Mouse (Mus musculus): ENCODE data around the gene Hoxc8. TPM values are rescaled to one million over a fixed set of nuclear protein-coding genes. Genes with fewer than 3 reads are reported as not detected.
A peak's percentile ranks its signal among the peaks of the same experiment; 100 is the strongest.

Hoxc8 gene
- total RNA-seq, 1 experiment = 0.22 TPM

GRCm38 (mm10) chr15:103014166-103015008, 24.0 kb downstream of the Hoxc8 start:
- DNase-seq (ENCODE audit: low read depth, low spot score) = no peak
- in situ Hi-C loops (cut with MboI; ENCODE audit: low sequenced_read_pairs in 2 of 2, unreplicated experiment in 2 of 2) = loop anchor here in 1 of 2 experiments (10.0 kb wide), 1 partner anchor 160 kb away; no protein-coding TSS in a partner anchor
- Histone ChIP-seq H3K9ac (ENCODE audit: insufficient read depth, low read depth, low read length, poor library complexity, severe bottlenecking) (no peak overlapping the region), H3K9me3 (ENCODE audit: control insufficient read depth, insufficient read depth, low read depth, low read length) (no peaks in the 10 kb centered on the region), H3K4me3 (ENCODE audit: insufficient read depth in 1 of 2, low read depth in 1 of 2, low read length in 2 of 2, poor library complexity in 1 of 2, severe bottlenecking in 1 of 2) (peak overlapping the region; percentile 29 to 38), H3K27ac (ENCODE audit: insufficient read depth, low read depth, low read length, poor library complexity, severe bottlenecking) (no peak overlapping the region), H3K36me3 (ENCODE audit: control insufficient read depth, insufficient read depth, low read length, poor library complexity, severe bottlenecking) (no peaks in the 10 kb centered on the region), H3K4me1 (ENCODE audit: control insufficient read depth in 2 of 2, insufficient read depth in 2 of 2, low read length in 2 of 2, poor library complexity in 1 of 2) (peaks cover 0 to 3% of the 10 kb centered on the region in 2 experiments; a peak in 1 of 4 replicates)
- TF ChIP-seq CHD2 (IDR thresholded peaks at IDR 0.05; ENCODE audit: low read depth, low read length) (no peak), ZC3H11A (IDR thresholded peaks at IDR 0.05; ENCODE audit: borderline replicate concordance, low read depth, low read length) (no peak), ZNF384 (IDR thresholded peaks at IDR 0.05; ENCODE audit: low read depth, low read length) (no peak), HCFC1 (IDR thresholded peaks at IDR 0.05; ENCODE audit: borderline replicate concordance, insufficient read depth, low read length) (no peak), MAFK (IDR thresholded peaks at IDR 0.05; ENCODE audit: insufficient read depth, low read depth, low read length) (no peak)

GRCm38 (mm10) chr15:103015009-103015399, 24.6 kb downstream of the Hoxc8 start:
- in situ Hi-C loops (cut with MboI; ENCODE audit: low sequenced_read_pairs in 2 of 2, unreplicated experiment in 2 of 2) = loop anchor here in 1 of 2 experiments (10.0 kb wide), 1 partner anchor 160 kb away; no protein-coding TSS in a partner anchor
- H3K9ac ChIP-seq (ENCODE audit: insufficient read depth, low read depth, low read length, poor library complexity, severe bottlenecking) = no peak overlapping the region

GRCm38 (mm10) chr15:103015406-103016166, 25.2 kb downstream of the Hoxc8 start:
- Histone ChIP-seq H3K4me3 (ENCODE audit: insufficient read depth in 1 of 2, low read depth in 1 of 2, low read length in 2 of 2, poor library complexity in 1 of 2, severe bottlenecking in 1 of 2) (peak overlapping the region in 1 of 2 experiments; percentile 29; a peak in 3 of 4 replicates), H3K27ac (ENCODE audit: insufficient read depth, low read depth, low read length, poor library complexity, severe bottlenecking) (no peak overlapping the region), H3K9me3 (ENCODE audit: control insufficient read depth, insufficient read depth, low read depth, low read length) (no peaks in the 10 kb centered on the region), H3K4me1 (ENCODE audit: control insufficient read depth in 2 of 2, insufficient read depth in 2 of 2, low read length in 2 of 2, poor library complexity in 1 of 2) (peaks cover 0 to 1% of the 10 kb centered on the region in 2 experiments; a peak in 1 of 4 replicates), H3K36me3 (ENCODE audit: control insufficient read depth, insufficient read depth, low read length, poor library complexity, severe bottlenecking) (no peaks in the 10 kb centered on the region), H3K9ac (ENCODE audit: insufficient read depth, low read depth, low read length, poor library complexity, severe bottlenecking) (no peak overlapping the region)
- TF ChIP-seq ZNF384 (IDR thresholded peaks at IDR 0.05; ENCODE audit: low read depth, low read length) = no peak
- no peak for TF ChIP-seq ZC3H11A (IDR thresholded peaks at IDR 0.05; ENCODE audit: borderline replicate concordance, low read depth, low read length)
- TF ChIP-seq MAFK (IDR thresholded peaks at IDR 0.05; ENCODE audit: insufficient read depth, low read depth, low read length) = no peak
- no peak for TF ChIP-seq CHD2 (IDR thresholded peaks at IDR 0.05; ENCODE audit: low read depth, low read length)
- TF ChIP-seq HCFC1 (IDR thresholded peaks at IDR 0.05; ENCODE audit: borderline replicate concordance, insufficient read depth, low read length) = no peak
- in situ Hi-C loops (cut with MboI; ENCODE audit: low sequenced_read_pairs in 2 of 2, unreplicated experiment in 2 of 2) = loop anchor here in 1 of 2 experiments (10.0 kb wide), 1 partner anchor 159 kb away; no protein-coding TSS in a partner anchor
- no peak for DNase-seq (ENCODE audit: low read depth, low spot score)

More at GRCm38 (mm10) chr15:103015009-103015399, 24.6 kb downstream of the Hoxc8 start:
- DNase-seq (ENCODE audit: low read depth, low spot score) = no peak
- Histone ChIP-seq H3K4me1 (ENCODE audit: control insufficient read depth in 2 of 2, insufficient read depth in 2 of 2, low read length in 2 of 2, poor library complexity in 1 of 2) (peaks cover 0 to 3% of the 10 kb centered on the region in 2 experiments; a peak in 1 of 4 replicates), H3K36me3 (ENCODE audit: control insufficient read depth, insufficient read depth, low read length, poor library complexity, severe bottlenecking) (no peaks in the 10 kb centered on the region), H3K27ac (ENCODE audit: insufficient read depth, low read depth, low read length, poor library complexity, severe bottlenecking) (no peak overlapping the region), H3K9me3 (ENCODE audit: control insufficient read depth, insufficient read depth, low read depth, low read length) (no peaks in the 10 kb centered on the region), H3K4me3 (ENCODE audit: insufficient read depth in 1 of 2, low read depth in 1 of 2, low read length in 2 of 2, poor library complexity in 1 of 2, severe bottlenecking in 1 of 2) (peak overlapping the region; percentile 6 to 29; a peak in 3 of 4 replicates)
- no peak for TF ChIP-seq ZNF384 (IDR thresholded peaks at IDR 0.05; ENCODE audit: low read depth, low read length)
- TF ChIP-seq CHD2 (IDR thresholded peaks at IDR 0.05; ENCODE audit: low read depth, low read length) = no peak
- TF ChIP-seq ZC3H11A (IDR thresholded peaks at IDR 0.05; ENCODE audit: borderline replicate concordance, low read depth, low read length) = no peak
- no peak for TF ChIP-seq MAFK (IDR thresholded peaks at IDR 0.05; ENCODE audit: insufficient read depth, low read depth, low read length)
- no peak for TF ChIP-seq HCFC1 (IDR thresholded peaks at IDR 0.05; ENCODE audit: borderline replicate concordance, insufficient read depth, low read length)

GRCm38 (mm10) chr15:103018636-103019035, 28.2 kb downstream of the Hoxc8 start, which contains the start of gene Hoxc4:
Gene Hoxc4 (plus strand): TSS chr15:103018934.
- Histone ChIP-seq H3K9ac (ENCODE audit: insufficient read depth, low read depth, low read length, poor library complexity, severe bottlenecking) (no peak within 1 kb of the TSS), H3K36me3 (ENCODE audit: control insufficient read depth, insufficient read depth, low read length, poor library complexity, severe bottlenecking) (no peaks in the 10 kb centered on the region), H3K9me3 (ENCODE audit: control insufficient read depth, insufficient read depth, low read depth, low read length) (no peaks in the 10 kb centered on the region), H3K27ac (ENCODE audit: insufficient read depth, low read depth, low read length, poor library complexity, severe bottlenecking) (no peak within 1 kb of the TSS), H3K4me1 (ENCODE audit: control insufficient read depth in 2 of 2, insufficient read depth in 2 of 2, low read length in 2 of 2, poor library complexity in 1 of 2) (no peaks in the 10 kb centered on the region), H3K4me3 (ENCODE audit: insufficient read depth in 1 of 2, low read depth in 1 of 2, low read length in 2 of 2, poor library complexity in 1 of 2, severe bottlenecking in 1 of 2) (no peak within 1 kb of the TSS)
- DNase-seq (ENCODE audit: low read depth, low spot score) = no peak
- no peak for TF ChIP-seq ZNF384 (IDR thresholded peaks at IDR 0.05; ENCODE audit: low read depth, low read length)
- no peak for TF ChIP-seq MAFK (IDR thresholded peaks at IDR 0.05; ENCODE audit: insufficient read depth, low read depth, low read length)
- TF ChIP-seq ZC3H11A (IDR thresholded peaks at IDR 0.05; ENCODE audit: borderline replicate concordance, low read depth, low read length) = no peak
- no peak for TF ChIP-seq CHD2 (IDR thresholded peaks at IDR 0.05; ENCODE audit: low read depth, low read length)
- TF ChIP-seq HCFC1 (IDR thresholded peaks at IDR 0.05; ENCODE audit: borderline replicate concordance, insufficient read depth, low read length) = no peak
- in situ Hi-C loops (cut with MboI; ENCODE audit: low sequenced_read_pairs in 2 of 2, unreplicated experiment in 2 of 2) = loop anchor here in 1 of 2 experiments (10.0 kb wide), 1 partner anchor 156 kb away; no protein-coding TSS in a partner anchor
